Mouse (Mus musculus): ENCODE data around the gene Cldn20. TPM values are rescaled to one million over a fixed set of nuclear protein-coding genes. Genes with fewer than 3 reads are reported as not detected.

The Cldn20 gene
- not detected in 2 replicates for polyA plus RNA-seq (2014; fragmentation: Nextera tagmentation; extraction: Ambion mirVana)

GRCm38 (mm10) chr17:3532254-3532653 is at the start of gene Cldn20:
Cldn20 (plus strand) TSS chr17:3532554.
- no peak within 1 kb of the TSS for H3K27ac ChIP-seq (ENCODE audit: low read depth)
- H3K4me2 ChIP-seq, result no peak within 1 kb of the TSS
- DNase-seq (no peak), ATAC-seq (ENCODE audit: insufficient read depth) (no peak)
- H3K9me3 ChIP-seq (ENCODE audit: low read depth, low read length), result no peaks in the 10 kb centered on the region
- TF ChIP-seq CTCF (IDR thresholded peaks at IDR 0.05; ENCODE audit: low read depth), result no peak
- no peaks in the 10 kb centered on the region for H3K27me3 ChIP-seq (ENCODE audit: insufficient read depth, low read length)
- no peaks in the 10 kb centered on the region for H3K4me1 ChIP-seq (ENCODE audit: insufficient read depth)
- H3K4me3 ChIP-seq (ENCODE audit: low read depth, low read length), result no peak within 1 kb of the TSS
- H3K9ac ChIP-seq, result no peak within 1 kb of the TSS
- WGBS, result 89% methylated on average over 4 of the region's 4 CpGs
- H3K36me3 ChIP-seq (ENCODE audit: insufficient read depth), result peaks cover 4% of the 10 kb centered on the region; the same call in 1 of the 2 replicates

GRCm38 (mm10) chr17:3483091-3483490 is 49.3 kb upstream of the Cldn20 start:
- ATAC-seq (ENCODE audit: insufficient read depth), result no peak
- Histone ChIP-seq H3K4me1 (ENCODE audit: insufficient read depth) (no peaks in the 10 kb centered on the region), H3K4me2 (no peak overlapping the region), H3K27ac (ENCODE audit: low read depth) (no peak overlapping the region), H3K36me3 (ENCODE audit: insufficient read depth) (no peaks in the 10 kb centered on the region), H3K9ac (no peak overlapping the region), H3K4me3 (ENCODE audit: low read depth, low read length) (no peak overlapping the region), H3K9me3 (ENCODE audit: low read depth, low read length) (no peaks in the 10 kb centered on the region), H3K27me3 (ENCODE audit: insufficient read depth, low read length) (no peaks in the 10 kb centered on the region)
- no peak for DNase-seq
- TF ChIP-seq CTCF (IDR thresholded peaks at IDR 0.05; ENCODE audit: low read depth), result no peak
- 83% methylated on average over 8 of the region's 8 CpGs for WGBS

GRCm38 (mm10) chr17:3485851-3486250 is 46.5 kb upstream of the Cldn20 start:
- H3K36me3 ChIP-seq (ENCODE audit: insufficient read depth), result no peaks in the 10 kb centered on the region
- no peaks in the 10 kb centered on the region for H3K9me3 ChIP-seq (ENCODE audit: low read depth, low read length)
- DNase-seq (no peak), ATAC-seq (ENCODE audit: insufficient read depth) (no peak)
- WGBS, result 68% methylated on average over 7 of the region's 7 CpGs
- no peak overlapping the region for H3K9ac ChIP-seq
- no peak for TF ChIP-seq CTCF (IDR thresholded peaks at IDR 0.05; ENCODE audit: low read depth)
- H3K4me1 ChIP-seq (ENCODE audit: insufficient read depth), result no peaks in the 10 kb centered on the region
- no peak overlapping the region for H3K4me2 ChIP-seq
- no peak overlapping the region for H3K27ac ChIP-seq (ENCODE audit: low read depth)
- H3K4me3 ChIP-seq (ENCODE audit: low read depth, low read length), result no peak overlapping the region
- H3K27me3 ChIP-seq (ENCODE audit: insufficient read depth, low read length), result no peaks in the 10 kb centered on the region

GRCm38 (mm10) chr17:3487211-3487610 is 45.1 kb upstream of the Cldn20 start:
- DNase-seq (no peak), ATAC-seq (ENCODE audit: insufficient read depth) (no peak)
- H3K4me1 ChIP-seq (ENCODE audit: insufficient read depth), result no peaks in the 10 kb centered on the region
- 71% methylated on average over 4 of the region's 4 CpGs for WGBS
- TF ChIP-seq CTCF (IDR thresholded peaks at IDR 0.05; ENCODE audit: low read depth), result no peak
- H3K27ac ChIP-seq (ENCODE audit: low read depth), result no peak overlapping the region
- H3K36me3 ChIP-seq (ENCODE audit: insufficient read depth), result no peaks in the 10 kb centered on the region
- H3K27me3 ChIP-seq (ENCODE audit: insufficient read depth, low read length), result no peaks in the 10 kb centered on the region
- H3K9ac ChIP-seq, result no peak overlapping the region
- no peak overlapping the region for H3K4me2 ChIP-seq
- H3K4me3 ChIP-seq (ENCODE audit: low read depth, low read length), result no peak overlapping the region
- no peaks in the 10 kb centered on the region for H3K9me3 ChIP-seq (ENCODE audit: low read depth, low read length)

- Histone ChIP-seq H3K27ac (ENCODE audit: low read depth) (no peak overlapping the region), H3K4me3 (ENCODE audit: low read depth, low read length) (no peak overlapping the region), H3K9me3 (ENCODE audit: low read depth, low read length) (no peaks in the 10 kb centered on the region), H3K4me2 (no peak overlapping the region), H3K27me3 (ENCODE audit: insufficient read depth, low read length) (no peaks in the 10 kb centered on the region), H3K36me3 (ENCODE audit: insufficient read depth) (no peaks in the 10 kb centered on the region), H3K9ac (no peak overlapping the region), H3K4me1 (ENCODE audit: insufficient read depth) (no peaks in the 10 kb centered on the region)
- no peak for DNase-seq
- WGBS, result 69% methylated on average over 12 of the region's 12 CpGs
- ATAC-seq (ENCODE audit: insufficient read depth), result no peak
- no peak for TF ChIP-seq CTCF (IDR thresholded peaks at IDR 0.05; ENCODE audit: low read depth)
Measured at GRCm38 (mm10) chr17:3487721-3488601, 44.4 kb upstream of the Cldn20 start.

- DNase-seq (no peak), ATAC-seq (ENCODE audit: insufficient read depth) (no peak)
- Histone ChIP-seq H3K9me3 (ENCODE audit: low read depth, low read length) (no peaks in the 10 kb centered on the region), H3K4me1 (ENCODE audit: insufficient read depth) (no peaks in the 10 kb centered on the region), H3K4me2 (no peak overlapping the region), H3K4me3 (ENCODE audit: low read depth, low read length) (no peak overlapping the region), H3K27me3 (ENCODE audit: insufficient read depth, low read length) (no peaks in the 10 kb centered on the region), H3K9ac (no peak overlapping the region), H3K27ac (ENCODE audit: low read depth) (no peak overlapping the region), H3K36me3 (ENCODE audit: insufficient read depth) (no peaks in the 10 kb centered on the region)
- TF ChIP-seq CTCF (IDR thresholded peaks at IDR 0.05; ENCODE audit: low read depth), result no peak
- WGBS, result 83% methylated on average over 11 of the region's 11 CpGs
Measured at GRCm38 (mm10) chr17:3490216-3490895, 42.0 kb upstream of the Cldn20 start.

- no peak for ATAC-seq (ENCODE audit: insufficient read depth)
- Histone ChIP-seq H3K27me3 (ENCODE audit: insufficient read depth, low read length) (no peaks in the 10 kb centered on the region), H3K27ac (ENCODE audit: low read depth) (no peak overlapping the region), H3K36me3 (ENCODE audit: insufficient read depth) (no peaks in the 10 kb centered on the region), H3K9ac (no peak overlapping the region), H3K4me3 (ENCODE audit: low read depth, low read length) (no peak overlapping the region), H3K4me1 (ENCODE audit: insufficient read depth) (no peaks in the 10 kb centered on the region), H3K4me2 (no peak overlapping the region), H3K9me3 (ENCODE audit: low read depth, low read length) (no peaks in the 10 kb centered on the region)
- 55% methylated on average over 5 of the region's 5 CpGs for WGBS
- no peak for DNase-seq
- no peak for TF ChIP-seq CTCF (IDR thresholded peaks at IDR 0.05; ENCODE audit: low read depth)
Measured at GRCm38 (mm10) chr17:3491065-3491464, 41.3 kb upstream of the Cldn20 start.
